Mouse (Mus musculus) embryonic facial prominence, embryonic 11.5 days (tissue): Measurements from ENCODE around the gene Wdr17. TPM values are rescaled to one million over a fixed set of nuclear protein-coding genes. Genes with fewer than 3 reads are reported as not detected.

Source experiments
- ATAC-seq: fragments of 200-750 bp; cut with Nextera tagmentation; replicated peaks from 2 replicates; pipeline ENCODE4 v1.8.0; 2017; ENCODE audit warnings: low read depth; ENCODE audit not compliant: insufficient number of reproducible peaks, low FRiP score, low TSS enrichment
- DNase-seq: peaks from one replicate; pipeline ENCODE4 v3.0.0-alpha.2; 2015; ENCODE audit warnings: low spot score
- H3K27ac ChIP-seq: fragments of 300-500 bp; sonication (generic); replicated peaks from 2 replicates; pipeline ENCODE4 v1.5.1; 2014; ENCODE audit warnings: mild to moderate bottlenecking, low read depth, low read length, control low read depth
- H3K27me3 ChIP-seq: fragments of 300-500 bp; sonication (generic); 2 replicates; pipeline ENCODE4 v1.6.1; 2014; ENCODE audit warnings: mild to moderate bottlenecking, low read length, moderate library complexity, mixed read lengths; ENCODE audit not compliant: control insufficient read depth, insufficient read depth
- H3K36me3 ChIP-seq: fragments of 300-500 bp; sonication (generic); replicated peaks from 2 replicates; pipeline ENCODE4 v1.6.1; 2014; ENCODE audit warnings: low read depth, mild to moderate bottlenecking, low read length, moderate library complexity, mixed read lengths; ENCODE audit not compliant: control insufficient read depth, insufficient read depth
- H3K4me1 ChIP-seq: fragments of 300-500 bp; sonication (generic); 2 replicates; pipeline ENCODE4 v1.6.1; 2014; ENCODE audit warnings: low read length, mixed read lengths; ENCODE audit not compliant: control insufficient read depth, insufficient read depth
- H3K4me2 ChIP-seq: fragments of 300-500 bp; sonication (generic); 2 replicates; pipeline ENCODE4 v1.6.1; 2014; ENCODE audit warnings: low read depth, mild to moderate bottlenecking, control low read depth, low read length, moderate library complexity
- H3K4me3 ChIP-seq: fragments of 300-500 bp; sonication (generic); 2 replicates; pipeline ENCODE4 v1.5.1; 2014; ENCODE audit warnings: low read depth, low read length, control low read depth
- H3K9ac ChIP-seq: fragments of 300-500 bp; sonication (generic); replicated peaks from 2 replicates; pipeline ENCODE4 v1.6.1; 2014; ENCODE audit warnings: mild to moderate bottlenecking, control low read depth, low read length
- H3K9me3 ChIP-seq: fragments of 300-500 bp; sonication (generic); replicated peaks from 2 replicates; pipeline ENCODE4 v1.6.1; 2016; ENCODE audit warnings: mild to moderate bottlenecking, low read length, inconsistent platforms, mixed read lengths; ENCODE audit not compliant: control insufficient read depth
- WGBS: fragments of 180-500 bp; shearing (Covaris S2); extraction: QIAGEN DNeasy Blood & Tissue Kit; methylation state at CpG from one replicate; pipeline ENCODE4 v1.1.7; 2014; 5-methylcytosine and 5-hydroxymethylcytosine counted together
- polyA plus RNA-seq: library from polyadenylated mRNA; unstranded; fragments of >200 nt; fragmentation: Nextera tagmentation; extraction: Ambion mirVana; gene quantifications from 2 replicates; pipeline ENCODE4 v1.2.1, GENCODE M21; 2014

Wdr17 gene
- polyA plus RNA-seq, 1 experiment from 2014 or later: 2.3 TPM

GRCm38 (mm10) chr8:54779317-54780133 is 107.5 kb downstream of the Wdr17 start:
- Histone ChIP-seq H3K9ac (peak overlapping the region; percentile 57), H3K36me3 (no peaks in the 10 kb centered on the region), H3K4me1 (no peaks in the 10 kb centered on the region), H3K4me2 (peak overlapping the region; percentile 65), H3K4me3 (peak overlapping the region; percentile 31), H3K9me3 (no peaks in the 10 kb centered on the region), H3K27me3 (no peaks in the 10 kb centered on the region; the same call in 1 of the 2 replicates), H3K27ac (no peak overlapping the region)
- under 1% methylated on average over 23 of the region's 23 CpGs for WGBS
- ATAC-seq (peak; percentile 69), DNase-seq (peak; percentile 53)

GRCm38 (mm10) chr8:54777012-54777411 is 110.0 kb downstream of the Wdr17 start:
- H3K9ac ChIP-seq: no peak overlapping the region
- no peaks in the 10 kb centered on the region; the same call in 1 of the 2 replicates for H3K27me3 ChIP-seq
- no peak overlapping the region for H3K4me2 ChIP-seq
- H3K4me3 ChIP-seq: no peak overlapping the region
- H3K4me1 ChIP-seq: no peaks in the 10 kb centered on the region
- H3K9me3 ChIP-seq: no peaks in the 10 kb centered on the region
- H3K27ac ChIP-seq: no peak overlapping the region
- ATAC-seq: no peak
- DNase-seq: no peak
- no peaks in the 10 kb centered on the region for H3K36me3 ChIP-seq

DNA sequence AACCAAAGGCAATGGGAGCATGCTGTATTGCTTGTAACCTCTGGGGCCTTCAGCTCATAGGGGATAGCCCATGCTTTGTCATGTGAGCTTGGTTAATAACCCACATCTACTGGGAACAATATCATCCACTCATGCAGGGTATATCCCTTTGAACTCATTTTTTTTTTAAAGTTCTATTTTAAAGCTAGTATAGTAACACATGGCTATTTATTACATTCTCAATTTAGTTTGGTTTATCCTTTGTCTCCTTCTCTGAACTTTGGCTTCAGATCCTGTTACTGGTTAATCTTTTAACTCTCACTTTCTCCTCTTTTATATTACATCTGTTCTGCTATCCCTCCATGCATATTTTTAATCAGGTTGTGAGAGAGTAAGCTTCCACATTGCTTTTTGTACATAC is 110.7 kb downstream of the Wdr17 start:
- Histone ChIP-seq H3K27me3 (no peaks in the 10 kb centered on the region; the same call in 1 of the 2 replicates), H3K9ac (no peak overlapping the region), H3K27ac (no peak overlapping the region), H3K4me3 (no peak overlapping the region), H3K4me2 (no peak overlapping the region), H3K9me3 (no peaks in the 10 kb centered on the region), H3K36me3 (no peaks in the 10 kb centered on the region), H3K4me1 (no peaks in the 10 kb centered on the region)
- ATAC-seq: no peak
- no peak for DNase-seq

GRCm38 (mm10) chr8:54757646-54758045 is 129.3 kb downstream of the Wdr17 start:
- DNase-seq (peak; percentile 52), ATAC-seq (no peak)
- Histone ChIP-seq H3K36me3 (no peaks in the 10 kb centered on the region), H3K9ac (no peak overlapping the region), H3K4me3 (no peak overlapping the region), H3K27ac (no peak overlapping the region), H3K27me3 (no peaks in the 10 kb centered on the region), H3K9me3 (no peaks in the 10 kb centered on the region), H3K4me1 (no peaks in the 10 kb centered on the region), H3K4me2 (no peak overlapping the region)
- WGBS: 46% methylated on average over 1 of the region's 1 CpGs

DNA sequence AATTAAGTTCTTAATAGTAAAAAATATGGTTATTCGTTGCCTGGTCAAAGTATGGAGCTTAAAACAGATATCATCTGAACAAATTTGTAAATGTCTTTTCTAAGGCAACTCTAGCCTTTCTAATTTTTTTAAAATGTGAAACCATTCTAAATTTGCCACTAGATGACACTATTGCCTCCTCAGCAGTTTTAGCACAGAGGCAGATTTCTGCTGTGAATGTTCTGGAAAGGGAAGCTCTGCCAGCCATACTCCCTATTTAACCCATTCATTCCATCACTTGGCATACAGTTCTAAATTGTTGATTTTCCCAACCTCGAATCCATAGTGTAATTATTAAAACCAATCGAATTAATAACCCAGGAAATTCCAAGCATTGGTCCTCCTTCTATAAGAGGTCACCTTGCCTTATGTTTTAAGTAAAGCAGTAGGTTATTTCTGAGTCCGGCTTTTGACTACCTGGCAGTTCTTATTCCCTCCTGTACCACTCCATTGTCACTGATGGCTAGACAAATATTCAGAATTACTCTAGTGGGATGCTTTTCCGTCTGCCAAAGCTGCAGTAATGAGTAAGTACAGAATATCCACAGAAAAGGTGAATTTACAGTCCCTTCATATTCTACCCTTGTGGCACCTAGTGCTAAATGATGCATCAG is 150.2 kb downstream of the Wdr17 start:
- no peaks in the 10 kb centered on the region for H3K36me3 ChIP-seq
- H3K9me3 ChIP-seq: no peaks in the 10 kb centered on the region
- no peaks in the 10 kb centered on the region for H3K4me1 ChIP-seq
- H3K4me2 ChIP-seq: no peak overlapping the region
- no peak overlapping the region for H3K27ac ChIP-seq
- no peaks in the 10 kb centered on the region for H3K27me3 ChIP-seq
- H3K9ac ChIP-seq: no peak overlapping the region
- peak; percentile 49 for DNase-seq
- no peak for ATAC-seq
- no peak overlapping the region for H3K4me3 ChIP-seq
- WGBS: 61% methylated on average over 5 of the region's 5 CpGs

- no peaks in the 10 kb centered on the region for H3K9me3 ChIP-seq
- H3K4me2 ChIP-seq: peak overlapping the region; percentile 57
- H3K4me3 ChIP-seq: peak overlapping the region; percentile 39
- 16% methylated on average over 8 of the region's 8 CpGs for WGBS
- no peaks in the 10 kb centered on the region for H3K36me3 ChIP-seq
- no peak overlapping the region for H3K27ac ChIP-seq
- H3K4me1 ChIP-seq: no peaks in the 10 kb centered on the region
- no peak overlapping the region for H3K9ac ChIP-seq
- peak; percentile 33 for DNase-seq
- H3K27me3 ChIP-seq: no peaks in the 10 kb centered on the region
- peak; percentile 17 for ATAC-seq
These were observed 162.3 kb downstream of the Wdr17 start for GRCm38 (mm10) chr8:54724668-54725035.

GRCm38 (mm10) chr8:54723976-54724667 is 162.9 kb downstream of the Wdr17 start:
- Histone ChIP-seq H3K4me3 (peak overlapping the region; percentile 39), H3K4me1 (no peaks in the 10 kb centered on the region), H3K4me2 (peak overlapping the region; percentile 57), H3K9me3 (no peaks in the 10 kb centered on the region), H3K27me3 (no peaks in the 10 kb centered on the region), H3K36me3 (no peaks in the 10 kb centered on the region), H3K9ac (no peak overlapping the region), H3K27ac (no peak overlapping the region)
- peak; percentile 100 for ATAC-seq
- DNase-seq: peak; percentile 95
- 2% methylated on average over 23 of the region's 23 CpGs for WGBS

DNA sequence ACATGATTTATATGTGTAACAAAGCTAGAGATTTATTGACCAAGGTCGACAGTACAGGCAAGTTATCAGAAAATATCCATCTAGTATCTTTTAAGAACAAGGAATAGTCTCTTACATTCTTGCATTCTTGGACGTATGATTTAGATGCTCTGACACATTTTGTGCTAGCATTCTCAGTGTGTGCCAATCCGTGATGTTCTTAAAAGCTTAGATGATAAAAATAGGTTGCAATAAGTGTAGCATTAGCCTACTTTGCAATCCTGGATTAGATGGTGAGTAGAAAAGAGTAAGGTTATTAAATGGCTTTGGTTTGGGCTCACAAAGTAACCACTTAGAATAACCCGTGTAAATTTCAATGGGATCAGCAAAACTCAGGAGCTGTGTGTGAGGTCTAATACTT is 168.5 kb downstream of the Wdr17 start:
- no peak for DNase-seq
- no peak overlapping the region for H3K9ac ChIP-seq
- H3K36me3 ChIP-seq: no peaks in the 10 kb centered on the region
- no peak overlapping the region for H3K27ac ChIP-seq
- H3K27me3 ChIP-seq: no peaks in the 10 kb centered on the region
- no peak overlapping the region for H3K4me3 ChIP-seq
- H3K4me1 ChIP-seq: no peaks in the 10 kb centered on the region
- 74% methylated on average over 4 of the region's 4 CpGs for WGBS
- no peaks in the 10 kb centered on the region for H3K9me3 ChIP-seq
- no peak for ATAC-seq
- H3K4me2 ChIP-seq: no peak overlapping the region
